Mouse (Mus musculus): ENCODE results near the gene Efna4. TPM values are rescaled to one million over a fixed set of nuclear protein-coding genes. Genes with fewer than 3 reads are reported as not detected.

The Efna4 gene
- polyA plus RNA-seq (2014; fragmentation: Nextera tagmentation; extraction: Ambion mirVana): 18.9 and 20.6 TPM in 2 replicates

DNA sequence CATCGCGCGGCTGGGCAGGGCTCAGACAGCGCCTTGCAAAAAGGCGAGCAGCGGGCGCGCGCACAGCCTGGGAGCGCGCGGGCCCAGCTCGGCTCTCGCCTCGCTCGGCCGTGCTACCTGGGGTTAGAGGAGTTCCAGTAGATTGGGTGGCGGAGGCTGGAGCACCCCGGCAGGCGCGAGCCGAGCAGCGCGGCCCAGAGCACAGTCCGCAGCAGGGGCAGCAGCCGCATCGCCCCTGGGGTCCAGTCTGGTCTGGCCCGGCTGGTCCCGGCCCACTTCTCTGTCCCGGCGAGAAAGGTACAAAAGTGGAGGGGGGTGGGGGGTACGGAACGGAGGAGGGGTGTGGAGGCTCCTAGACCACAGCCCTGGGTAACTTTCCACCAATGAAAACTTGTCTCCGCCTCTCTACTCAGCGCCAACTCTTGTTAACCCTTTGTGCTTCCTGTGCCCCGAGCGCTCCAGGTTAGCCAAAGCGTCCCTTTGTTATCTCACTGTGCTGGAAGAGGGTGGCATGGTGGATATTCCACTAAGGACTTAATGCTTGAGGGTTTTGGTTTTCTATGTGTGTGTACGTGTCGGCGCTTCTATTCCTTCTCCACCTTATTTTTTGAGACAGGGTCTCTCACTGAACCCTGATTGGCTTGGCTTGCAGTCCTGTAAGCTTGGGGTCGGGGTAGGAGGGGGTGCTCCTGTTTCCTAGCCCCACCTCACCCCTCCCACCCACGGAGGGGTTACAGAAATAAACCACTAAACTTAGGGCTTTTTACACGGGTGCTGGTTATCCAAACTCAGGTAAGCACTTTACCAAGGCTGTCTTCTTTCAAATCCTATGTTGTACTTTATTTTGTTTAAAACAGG, at the start of gene Efna4:
Gene Efna4 (minus strand): TSS at position 308 of the 858 bp plus-strand sequence.
- Histone ChIP-seq H3K9ac (ENCODE audit: low read depth, low read length) (peak within 1 kb of the TSS; percentile 87), H3K4me2 (replicated peaks; ENCODE audit: low read depth, low read length) (peak within 1 kb of the TSS; percentile 66), H3K4me1 (replicated peaks; ENCODE audit: control insufficient read depth, insufficient read depth, low read length) (peaks cover 10% of the 10 kb centered on the region), H3K36me3 (ENCODE audit: control insufficient read depth, insufficient read depth, low read length) (0 out of 2 replicates have a peak, but pooled peaks cover 6% of the 10 kb centered on the region), H3K9me3 (ENCODE audit: control insufficient read depth, low read length) (no peaks in the 10 kb centered on the region), H3K27ac (ENCODE audit: low read depth, low read length) (peak within 1 kb of the TSS; percentile 82), H3K27me3 (ENCODE audit: control insufficient read depth, insufficient read depth, low read length) (no peaks in the 10 kb centered on the region), H3K4me3 (ENCODE audit: low read depth, low read length) (peak within 1 kb of the TSS; percentile 76)
- DNase-seq (ENCODE audit: low spot score) (peak; percentile 83), ATAC-seq (ENCODE audit: low FRiP score) (peak; percentile 84)
- WGBS: under 1% methylated on average over 40 of the region's 44 CpGs

DNA sequence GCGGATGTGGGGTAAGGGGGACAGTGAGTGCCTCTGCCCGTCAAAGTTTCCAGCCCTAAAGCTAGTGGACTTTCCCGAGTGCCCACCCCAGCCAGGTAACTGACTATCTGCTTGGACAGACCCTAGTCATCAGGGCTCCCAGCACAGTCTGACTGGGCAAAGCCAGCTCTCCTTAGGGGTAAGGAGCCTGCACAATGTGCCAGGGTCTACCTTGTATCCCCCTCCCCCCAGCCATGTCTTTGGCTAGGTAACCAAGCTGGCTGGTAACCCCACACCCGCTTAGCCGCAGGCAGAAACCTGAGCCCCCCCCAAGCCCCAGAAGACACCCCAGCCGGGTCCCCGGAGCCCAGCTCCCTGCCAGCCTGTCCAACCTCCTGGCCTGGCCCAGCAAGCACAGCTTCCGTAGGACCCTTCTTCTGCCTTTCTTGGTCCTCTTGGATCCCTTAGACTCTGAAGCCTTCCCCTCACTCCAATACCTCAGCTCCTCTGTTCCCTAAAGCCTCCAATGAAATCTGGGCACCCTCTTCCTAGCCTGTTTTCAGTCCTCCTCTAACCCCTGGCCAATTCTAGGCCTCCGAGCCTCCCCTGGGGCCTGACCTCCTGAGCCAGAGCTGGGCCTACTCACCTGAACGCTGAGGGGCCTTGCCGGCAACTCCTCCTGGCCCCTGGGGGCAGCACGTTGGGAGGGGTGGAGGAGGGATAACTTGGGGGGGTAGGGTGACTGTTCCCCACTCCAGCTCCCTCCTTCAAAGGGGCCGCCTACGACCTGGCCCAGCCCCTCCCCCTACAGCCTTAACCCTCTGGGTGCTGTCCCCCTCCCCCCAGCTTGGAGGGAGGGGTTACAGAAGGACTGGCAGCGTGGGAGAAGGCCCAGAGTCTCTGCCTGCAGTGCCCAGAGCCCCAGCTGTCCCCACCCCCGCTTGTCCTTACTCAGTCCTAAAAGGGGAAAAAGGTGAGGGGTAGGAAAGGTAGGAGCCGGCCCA, 48.9 kb upstream of the Efna4 start:
- DNase-seq (ENCODE audit: low spot score): no peak
- Histone ChIP-seq H3K4me2 (replicated peaks; ENCODE audit: low read depth, low read length) (no peak overlapping the region), H3K36me3 (ENCODE audit: control insufficient read depth, insufficient read depth, low read length) (no peaks in the 10 kb centered on the region), H3K27me3 (ENCODE audit: control insufficient read depth, insufficient read depth, low read length) (no peaks in the 10 kb centered on the region), H3K27ac (ENCODE audit: low read depth, low read length) (no peak overlapping the region), H3K4me1 (replicated peaks; ENCODE audit: control insufficient read depth, insufficient read depth, low read length) (peaks cover 11% of the 10 kb centered on the region; the same call in 1 of the 2 replicates), H3K9ac (ENCODE audit: low read depth, low read length) (no peak overlapping the region), H3K9me3 (ENCODE audit: control insufficient read depth, low read length) (no peaks in the 10 kb centered on the region), H3K4me3 (ENCODE audit: low read depth, low read length) (no peak overlapping the region)
- ATAC-seq (ENCODE audit: low FRiP score): no peak
- 52% methylated on average over 17 of the region's 17 CpGs for WGBS

DNA sequence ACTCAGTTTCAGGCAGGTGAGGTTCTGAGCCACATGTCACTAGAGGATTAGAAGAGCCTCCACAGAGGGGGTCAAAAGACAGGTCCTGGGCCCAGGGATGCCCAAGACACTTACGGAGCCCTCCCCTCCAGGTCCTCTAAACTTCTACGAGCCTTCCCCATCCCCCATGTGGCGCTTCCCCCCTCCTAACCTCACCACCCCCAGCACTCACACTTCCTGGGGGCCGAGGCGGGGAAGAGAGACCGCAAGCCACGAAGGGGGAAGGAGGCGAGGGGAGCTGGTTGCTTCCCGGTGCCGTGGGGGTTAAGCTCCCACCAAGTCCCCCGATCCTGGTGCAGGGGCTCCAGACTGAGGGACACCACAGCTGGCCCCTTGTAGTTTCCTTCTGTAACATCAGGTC, 47.6 kb upstream of the Efna4 start:
- DNase-seq (ENCODE audit: low spot score) (no peak), ATAC-seq (ENCODE audit: low FRiP score) (no peak)
- H3K4me3 ChIP-seq (ENCODE audit: low read depth, low read length): no peak overlapping the region
- no peak overlapping the region for H3K27ac ChIP-seq (ENCODE audit: low read depth, low read length)
- H3K4me1 ChIP-seq (replicated peaks; ENCODE audit: control insufficient read depth, insufficient read depth, low read length): no peaks in the 10 kb centered on the region
- no peak overlapping the region for H3K4me2 ChIP-seq (replicated peaks; ENCODE audit: low read depth, low read length)
- no peaks in the 10 kb centered on the region for H3K27me3 ChIP-seq (ENCODE audit: control insufficient read depth, insufficient read depth, low read length)
- H3K9ac ChIP-seq (ENCODE audit: low read depth, low read length): no peak overlapping the region
- H3K36me3 ChIP-seq (ENCODE audit: control insufficient read depth, insufficient read depth, low read length): no peaks in the 10 kb centered on the region
- H3K9me3 ChIP-seq (ENCODE audit: control insufficient read depth, low read length): no peaks in the 10 kb centered on the region
- 43% methylated on average over 10 of the region's 11 CpGs for WGBS

DNA sequence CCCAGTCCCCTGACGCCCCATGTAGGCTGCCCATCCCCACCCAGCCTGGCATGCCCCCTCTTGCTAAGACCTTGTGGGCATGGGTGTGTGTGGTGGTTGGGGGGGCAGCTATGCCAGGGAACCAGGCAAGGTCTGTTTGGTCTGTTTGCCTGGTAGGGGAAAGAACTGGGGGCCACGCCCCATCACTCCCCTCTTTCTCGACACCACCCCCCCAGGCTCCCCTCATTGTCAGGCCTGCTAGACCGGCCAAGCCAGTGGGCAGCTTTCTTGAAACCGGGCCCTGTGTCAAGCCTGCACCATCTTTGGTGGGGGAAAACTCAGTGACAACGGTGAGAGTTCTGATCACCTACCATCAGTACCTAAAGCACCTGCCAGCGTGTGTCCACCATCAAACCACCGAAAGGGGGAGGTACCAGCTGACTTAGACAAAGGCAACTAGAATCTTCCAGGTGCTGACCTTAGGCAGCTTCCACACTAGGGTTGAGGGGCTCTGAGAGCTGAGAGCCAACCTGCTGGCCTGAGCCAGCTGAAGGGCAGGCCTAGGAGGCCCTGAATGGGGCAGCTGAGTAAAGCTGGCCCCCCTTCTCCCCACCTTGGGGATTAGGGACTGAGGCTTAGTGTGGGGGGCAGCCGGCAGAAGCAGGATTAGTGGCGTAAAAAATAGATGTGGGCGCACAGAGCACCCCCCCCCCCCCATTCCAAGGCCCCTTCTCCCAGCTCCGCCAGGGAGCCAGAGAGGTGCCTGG, 46.7 kb upstream of the Efna4 start:
- no peaks in the 10 kb centered on the region for H3K9me3 ChIP-seq (ENCODE audit: control insufficient read depth, low read length)
- WGBS: 63% methylated on average over 12 of the region's 12 CpGs
- no peak overlapping the region for H3K27ac ChIP-seq (ENCODE audit: low read depth, low read length)
- no peak overlapping the region for H3K9ac ChIP-seq (ENCODE audit: low read depth, low read length)
- H3K4me2 ChIP-seq (replicated peaks; ENCODE audit: low read depth, low read length): no peak overlapping the region
- DNase-seq (ENCODE audit: low spot score): no peak
- no peaks in the 10 kb centered on the region for H3K36me3 ChIP-seq (ENCODE audit: control insufficient read depth, insufficient read depth, low read length)
- H3K4me3 ChIP-seq (ENCODE audit: low read depth, low read length): no peak overlapping the region
- no peak for ATAC-seq (ENCODE audit: low FRiP score)
- no peaks in the 10 kb centered on the region for H3K4me1 ChIP-seq (replicated peaks; ENCODE audit: control insufficient read depth, insufficient read depth, low read length)
- no peaks in the 10 kb centered on the region for H3K27me3 ChIP-seq (ENCODE audit: control insufficient read depth, insufficient read depth, low read length)

DNA sequence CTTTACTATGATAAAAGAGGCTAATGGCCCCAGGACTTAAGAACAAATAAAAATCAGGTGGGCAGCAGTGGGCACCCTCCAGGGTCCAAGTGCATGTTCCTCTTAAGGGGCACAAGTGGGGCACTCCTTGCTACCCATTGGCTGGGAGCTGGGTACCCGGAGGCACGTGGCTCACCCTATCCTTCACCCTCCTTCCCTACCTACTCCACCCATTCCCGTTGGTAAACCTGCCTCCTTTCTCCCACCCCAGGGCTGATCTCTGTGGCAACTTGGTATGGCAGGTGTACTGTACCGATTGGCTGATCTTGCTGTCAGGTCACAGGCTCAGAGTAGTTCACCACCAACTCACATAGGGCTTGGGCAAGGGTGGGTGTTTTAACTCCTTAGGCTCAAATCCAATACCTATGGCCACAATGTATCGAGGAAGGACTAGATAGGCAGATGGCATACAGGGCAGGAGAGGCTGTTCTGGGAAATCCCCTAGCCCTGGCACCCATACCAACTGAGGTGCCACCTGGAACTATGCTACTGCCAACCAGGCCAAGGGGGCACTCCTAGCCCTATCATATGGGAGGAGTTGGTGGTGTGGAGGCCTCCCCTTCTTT, 45.9 kb upstream of the Efna4 start:
- no peaks in the 10 kb centered on the region for H3K36me3 ChIP-seq (ENCODE audit: control insufficient read depth, insufficient read depth, low read length)
- no peaks in the 10 kb centered on the region for H3K27me3 ChIP-seq (ENCODE audit: control insufficient read depth, insufficient read depth, low read length)
- no peak overlapping the region for H3K9ac ChIP-seq (ENCODE audit: low read depth, low read length)
- H3K27ac ChIP-seq (ENCODE audit: low read depth, low read length): no peak overlapping the region
- no peak overlapping the region for H3K4me2 ChIP-seq (replicated peaks; ENCODE audit: low read depth, low read length)
- ATAC-seq (ENCODE audit: low FRiP score) (no peak), DNase-seq (ENCODE audit: low spot score) (no peak)
- no peaks in the 10 kb centered on the region for H3K4me1 ChIP-seq (replicated peaks; ENCODE audit: control insufficient read depth, insufficient read depth, low read length)
- no peaks in the 10 kb centered on the region for H3K9me3 ChIP-seq (ENCODE audit: control insufficient read depth, low read length)
- 92% methylated on average over 5 of the region's 5 CpGs for WGBS
- H3K4me3 ChIP-seq (ENCODE audit: low read depth, low read length): no peak overlapping the region

DNA sequence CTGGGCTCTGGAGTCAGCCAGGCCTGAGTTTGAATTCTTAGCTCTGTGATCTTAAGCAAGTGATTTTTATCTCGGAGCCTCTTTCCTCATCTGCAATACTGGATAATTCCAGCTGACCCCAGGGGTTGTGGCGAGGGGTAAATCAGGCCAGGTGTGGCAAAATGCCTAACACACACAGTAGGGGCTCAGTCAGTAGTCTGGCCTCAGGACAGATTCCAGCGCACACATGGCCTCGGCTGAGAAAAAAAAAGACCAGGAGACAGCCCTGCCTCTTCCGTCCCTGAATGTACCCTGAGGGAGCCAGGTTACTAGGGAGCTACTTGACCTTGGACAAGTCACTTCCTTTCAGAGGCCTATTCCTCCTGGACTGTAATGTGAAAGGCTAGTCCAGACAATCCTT, 45.1 kb upstream of the Efna4 start:
- Histone ChIP-seq H3K4me2 (replicated peaks; ENCODE audit: low read depth, low read length) (no peak overlapping the region), H3K9me3 (ENCODE audit: control insufficient read depth, low read length) (no peaks in the 10 kb centered on the region), H3K9ac (ENCODE audit: low read depth, low read length) (no peak overlapping the region), H3K27me3 (ENCODE audit: control insufficient read depth, insufficient read depth, low read length) (no peaks in the 10 kb centered on the region), H3K4me1 (replicated peaks; ENCODE audit: control insufficient read depth, insufficient read depth, low read length) (no peaks in the 10 kb centered on the region), H3K36me3 (ENCODE audit: control insufficient read depth, insufficient read depth, low read length) (no peaks in the 10 kb centered on the region), H3K4me3 (ENCODE audit: low read depth, low read length) (no peak overlapping the region), H3K27ac (ENCODE audit: low read depth, low read length) (no peak overlapping the region)
- ATAC-seq (ENCODE audit: low FRiP score) (no peak), DNase-seq (ENCODE audit: low spot score) (no peak)
- WGBS: 81% methylated on average over 5 of the region's 5 CpGs

DNA sequence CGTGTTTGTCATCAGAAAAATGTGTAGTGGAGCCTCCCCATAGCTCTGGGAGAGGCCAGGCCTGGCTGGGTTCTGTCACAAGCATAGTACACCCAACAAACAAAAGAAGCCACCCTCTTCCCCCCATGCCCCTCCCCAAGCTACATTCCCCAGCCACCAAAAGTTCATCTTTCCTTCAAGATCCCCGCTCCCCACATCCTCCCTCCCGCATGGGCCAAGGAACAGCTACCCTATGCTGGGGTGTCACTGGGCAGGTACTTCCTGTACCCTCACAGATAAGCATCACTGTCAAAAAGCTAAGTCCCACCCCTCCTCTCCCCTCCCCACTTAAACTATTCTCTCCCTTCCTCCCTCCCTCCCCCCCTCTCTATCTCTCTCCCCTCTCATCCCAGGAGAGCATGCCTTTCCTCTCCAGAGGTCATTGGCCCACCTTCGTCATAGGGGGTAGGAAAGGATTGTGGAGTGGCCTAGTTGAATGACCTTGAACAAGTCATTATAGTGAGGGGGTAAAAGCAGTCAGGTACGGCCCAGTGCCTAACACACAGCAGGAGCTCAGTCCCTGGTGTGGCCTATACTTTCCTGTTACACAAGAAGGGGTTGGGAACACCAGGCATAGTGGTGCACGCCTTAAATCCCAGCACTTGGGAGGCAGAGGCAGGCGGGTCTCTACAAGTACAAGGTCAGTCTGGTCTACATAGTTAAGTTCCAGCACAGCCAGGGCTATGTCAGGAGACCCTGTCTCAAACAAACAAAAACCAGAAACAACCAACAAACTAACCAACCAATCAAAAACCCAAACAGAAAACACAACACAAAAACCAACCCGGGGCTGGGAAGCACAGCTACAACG, 44.4 kb upstream of the Efna4 start:
- DNase-seq (ENCODE audit: low spot score): no peak
- Histone ChIP-seq H3K27ac (ENCODE audit: low read depth, low read length) (no peak overlapping the region), H3K4me1 (replicated peaks; ENCODE audit: control insufficient read depth, insufficient read depth, low read length) (no peaks in the 10 kb centered on the region), H3K4me3 (ENCODE audit: low read depth, low read length) (no peak overlapping the region), H3K4me2 (replicated peaks; ENCODE audit: low read depth, low read length) (no peak overlapping the region), H3K27me3 (ENCODE audit: control insufficient read depth, insufficient read depth, low read length) (no peaks in the 10 kb centered on the region), H3K9ac (ENCODE audit: low read depth, low read length) (no peak overlapping the region), H3K9me3 (ENCODE audit: control insufficient read depth, low read length) (no peaks in the 10 kb centered on the region), H3K36me3 (ENCODE audit: control insufficient read depth, insufficient read depth, low read length) (no peaks in the 10 kb centered on the region)
- 88% methylated on average over 9 of the region's 9 CpGs for WGBS
- no peak for ATAC-seq (ENCODE audit: low FRiP score)
